Mouse (Mus musculus) limb, embryonic 13.5 days (tissue): Measurements from ENCODE around the gene Pcdh19. TPM values are rescaled to one million over a fixed set of nuclear protein-coding genes. Genes with fewer than 3 reads are reported as not detected.
"Not testable (repeated sequence)": the region's sequence is repeated elsewhere in the genome, so short reads cannot be mapped to it uniquely, and the experiment has no call there.

Source experiments
- ATAC-seq: fragments of 200-750 bp; cut with Nextera tagmentation; 2 replicates; pipeline ENCODE4 v1.8.0; 2017; ENCODE audit warnings: low read depth, moderate number of reproducible peaks, moderate TSS enrichment; ENCODE audit not compliant: low FRiP score
- H3K27ac ChIP-seq: fragments of 300-500 bp; sonication (generic); 2 replicates; pipeline ENCODE4 v1.5.1; 2015; ENCODE audit warnings: inconsistent platforms, mild to moderate bottlenecking, moderate library complexity
- H3K27me3 ChIP-seq: fragments of 300-500 bp; sonication (generic); 2 replicates; pipeline ENCODE4 v1.6.1; 2015; ENCODE audit warnings: mild to moderate bottlenecking, inconsistent platforms
- H3K36me3 ChIP-seq: fragments of 300-500 bp; sonication (generic); 2 replicates; pipeline ENCODE4 v1.6.1; 2015; ENCODE audit warnings: inconsistent platforms, mild to moderate bottlenecking, moderate library complexity
- H3K4me1 ChIP-seq: fragments of 300-500 bp; sonication (generic); 2 replicates; pipeline ENCODE4 v1.6.1; 2015; ENCODE audit warnings: inconsistent platforms
- H3K4me2 ChIP-seq: fragments of 300-500 bp; sonication (generic); replicated peaks from 2 replicates; pipeline ENCODE4 v1.6.1; 2015; ENCODE audit warnings: inconsistent platforms, mild to moderate bottlenecking, moderate library complexity
- H3K4me3 ChIP-seq: fragments of 300-500 bp; sonication (generic); 2 replicates; pipeline ENCODE4 v1.5.1; 2015; ENCODE audit warnings: moderate library complexity, mild to moderate bottlenecking, inconsistent platforms
- H3K9ac ChIP-seq: fragments of 300-500 bp; sonication (generic); 2 replicates; pipeline ENCODE4 v1.6.1; 2015; ENCODE audit warnings: mild to moderate bottlenecking, inconsistent platforms
- H3K9me3 ChIP-seq: fragments of 300-500 bp; sonication (generic); 2 replicates; pipeline ENCODE4 v1.6.1; 2016; ENCODE audit warnings: inconsistent platforms
- WGBS: fragments of 180-500 bp; shearing (Covaris S2); methylation state at CpG from one replicate; pipeline ENCODE4 v1.1.7; 2015; 5-methylcytosine and 5-hydroxymethylcytosine counted together
- polyA plus RNA-seq: library from polyadenylated mRNA; unstranded; fragments of >200 nt; fragmentation: Nextera tagmentation; extraction: Ambion mirVana; gene quantifications from 2 replicates; pipeline ENCODE4 v1.2.1, GENCODE M21; 2015

Gene Pcdh19
- polyA plus RNA-seq: 5.1 and 6.7 TPM in 2 replicates

DNA sequence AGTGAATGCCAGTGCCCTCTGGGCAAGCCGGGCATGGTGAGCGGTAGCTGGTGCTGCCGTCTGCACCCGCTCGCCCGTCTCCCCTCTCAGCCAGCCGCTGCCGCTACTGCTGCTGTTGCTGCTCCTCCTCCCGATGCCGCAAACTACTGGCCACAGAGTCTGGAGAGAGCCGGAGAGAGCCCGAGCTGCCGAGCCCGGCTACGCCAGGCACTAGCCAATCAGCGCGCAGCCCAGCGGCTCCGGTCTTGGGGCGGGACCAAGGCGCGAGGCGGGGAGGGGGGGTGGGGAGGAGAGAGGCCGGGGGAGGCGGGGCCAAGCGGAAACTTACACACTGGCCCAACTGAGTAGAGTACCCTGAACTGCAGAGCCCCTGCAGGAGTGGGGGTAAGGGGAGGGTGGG is at the start of gene Pcdh19:
Gene Pcdh19 (minus strand): TSS at position 148 of the 400 bp plus-strand sequence.
- peak within 1 kb of the TSS; percentile 79 for H3K4me2 ChIP-seq
- WGBS: 43% methylated on average over 21 of the region's 26 CpGs
- peak; percentile 92 for ATAC-seq

DNA sequence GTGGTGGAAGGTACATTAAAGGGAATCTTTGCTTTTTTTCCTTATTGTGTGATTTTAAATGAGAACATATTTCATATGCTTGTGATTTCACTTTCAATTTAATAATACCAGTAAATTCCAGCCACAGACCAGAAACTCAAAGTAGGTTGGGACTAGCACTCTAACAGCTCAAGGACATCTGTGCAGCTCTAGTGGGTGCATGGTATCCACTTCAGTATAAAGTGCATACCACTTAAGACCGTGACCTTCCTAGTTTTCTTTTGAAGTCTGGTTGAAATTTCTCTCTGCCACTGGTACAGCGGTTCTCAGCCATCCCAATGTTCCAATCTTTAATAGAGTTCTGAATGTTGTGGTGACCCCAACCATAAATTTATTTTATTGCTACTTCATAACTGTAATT is 47.1 kb upstream of the Pcdh19 start:
- 72% methylated on average over 2 of the region's 2 CpGs for WGBS
- Histone ChIP-seq H3K4me3 (no peak overlapping the region), H3K36me3 (no peaks in the 10 kb centered on the region), H3K4me1 (no peaks in the 10 kb centered on the region), H3K9ac (no peak overlapping the region), H3K27me3 (peaks cover 2% of the 10 kb centered on the region; the same call in 1 of the 2 replicates), H3K4me2 (no peak overlapping the region), H3K9me3 (no peaks in the 10 kb centered on the region), H3K27ac (no peak overlapping the region)
- ATAC-seq: no peak

More for the DNA sequence above, at the start of gene Pcdh19:
- H3K4me3 ChIP-seq: peak within 1 kb of the TSS; percentile 54
- no peaks in the 10 kb centered on the region for H3K9me3 ChIP-seq
- H3K36me3 ChIP-seq: no peaks in the 10 kb centered on the region
- H3K4me1 ChIP-seq: no peaks in the 10 kb centered on the region
- H3K27me3 ChIP-seq: peaks cover 71% of the 10 kb centered on the region
- H3K27ac ChIP-seq: peak within 1 kb of the TSS; percentile 52; the same call in 1 of the 2 replicates
- peak within 1 kb of the TSS; percentile 63 for H3K9ac ChIP-seq

DNA sequence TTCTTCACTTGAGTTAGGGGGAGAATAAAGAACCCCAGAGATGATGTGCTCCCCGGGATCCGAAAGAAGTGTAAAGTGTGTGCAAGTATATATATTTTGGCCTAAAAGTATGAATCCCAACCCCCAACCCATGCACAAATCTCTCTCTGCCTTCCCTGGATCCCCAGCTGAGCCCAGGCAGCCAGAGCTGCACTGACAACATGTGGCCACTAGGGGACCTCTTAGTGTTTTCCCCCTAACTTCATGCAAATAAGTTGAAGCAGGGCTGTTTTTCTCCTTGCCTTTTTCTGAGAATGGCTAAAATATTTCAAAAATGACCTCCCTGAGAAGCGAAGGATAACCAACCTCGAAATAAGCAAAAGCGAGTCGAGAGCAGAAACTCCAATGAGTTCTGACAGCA is 46.2 kb upstream of the Pcdh19 start:
- Histone ChIP-seq H3K9me3 (no peaks in the 10 kb centered on the region), H3K4me1 (no peaks in the 10 kb centered on the region), H3K27me3 (peaks cover 2% of the 10 kb centered on the region; the same call in 1 of the 2 replicates), H3K36me3 (no peaks in the 10 kb centered on the region), H3K4me2 (no peak overlapping the region), H3K9ac (no peak overlapping the region), H3K27ac (no peak overlapping the region), H3K4me3 (no peak overlapping the region)
- WGBS: 51% methylated on average over 6 of the region's 6 CpGs
- no peak for ATAC-seq

DNA sequence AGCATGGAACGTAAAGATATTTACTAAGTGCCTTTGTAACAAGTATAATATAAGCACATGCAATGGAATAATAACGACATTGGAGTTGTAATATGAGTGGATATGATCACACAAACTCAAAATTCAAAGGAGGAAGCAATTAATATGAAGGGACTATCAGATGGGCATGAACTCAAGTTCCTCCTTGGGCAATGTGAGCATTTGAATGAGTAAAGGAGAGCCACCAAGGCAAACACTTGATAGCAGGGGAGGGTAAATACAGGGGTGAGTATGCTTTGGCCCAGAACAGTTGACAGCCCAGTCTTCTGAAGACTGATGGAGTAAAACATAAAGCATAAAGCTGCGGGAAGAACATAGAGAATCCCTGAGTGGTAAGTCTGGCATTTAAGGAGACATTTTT is 32.7 kb upstream of the Pcdh19 start:
- no peaks in the 10 kb centered on the region for H3K27me3 ChIP-seq
- no peak for ATAC-seq
- H3K4me2 ChIP-seq: no peak overlapping the region
- 77% methylated on average over 3 of the region's 3 CpGs for whole genome bisulfite sequencing
- H3K36me3 ChIP-seq: no peaks in the 10 kb centered on the region
- H3K4me1 ChIP-seq: no peaks in the 10 kb centered on the region
- no peak overlapping the region for H3K9ac ChIP-seq
- no peak overlapping the region for H3K27ac ChIP-seq
- no peaks in the 10 kb centered on the region for H3K9me3 ChIP-seq
- H3K4me3 ChIP-seq: no peak overlapping the region

DNA sequence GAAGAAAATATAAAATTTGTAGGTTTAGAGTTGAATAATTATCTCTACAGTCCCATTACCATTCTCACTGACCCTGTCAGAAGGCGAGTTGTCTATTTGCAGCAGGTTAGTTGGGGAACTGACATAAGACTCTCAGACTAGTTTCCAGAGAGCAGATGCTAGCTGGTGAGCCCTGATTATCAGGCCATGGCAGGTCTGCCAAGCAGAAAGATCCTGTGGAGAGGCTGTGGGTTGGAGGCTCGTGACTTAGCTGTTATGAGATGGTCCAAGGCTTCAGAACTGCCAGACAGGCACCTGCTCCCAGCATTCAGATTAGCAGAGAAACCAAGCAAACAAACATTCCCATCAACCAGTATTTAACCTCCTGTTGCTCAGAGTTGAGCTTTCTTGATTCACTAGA is 21.8 kb upstream of the Pcdh19 start:
- Histone ChIP-seq H3K4me2 (no peak overlapping the region), H3K9me3 (no peaks in the 10 kb centered on the region), H3K9ac (no peak overlapping the region), H3K27me3 (peaks cover 3% of the 10 kb centered on the region; the same call in 1 of the 2 replicates), H3K27ac (no peak overlapping the region), H3K4me1 (no peaks in the 10 kb centered on the region), H3K36me3 (no peaks in the 10 kb centered on the region), H3K4me3 (no peak overlapping the region)
- 61% methylated on average over 2 of the region's 2 CpGs for WGBS
- no peak for ATAC-seq

DNA sequence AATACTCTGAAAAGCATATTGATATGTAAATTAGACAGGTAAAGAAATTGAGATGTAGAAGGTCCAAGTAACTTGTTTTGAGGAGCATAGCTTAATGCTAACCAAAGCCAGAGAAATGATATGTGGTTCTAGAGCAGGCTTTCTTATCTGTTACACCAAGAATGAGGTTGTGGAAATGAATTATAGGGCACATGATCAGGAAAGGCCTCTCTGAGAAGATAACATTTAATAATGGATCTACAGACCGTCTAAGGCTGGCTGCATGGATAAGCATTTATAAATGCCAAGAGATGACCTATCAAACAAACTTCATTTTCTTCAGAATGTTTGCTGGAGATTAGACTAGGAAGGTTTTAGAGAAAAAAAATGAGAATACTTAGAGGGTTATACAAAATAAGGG is 14.1 kb upstream of the Pcdh19 start:
- no peaks in the 10 kb centered on the region for H3K9me3 ChIP-seq
- no peak for ATAC-seq
- no peaks in the 10 kb centered on the region for H3K36me3 ChIP-seq
- no peaks in the 10 kb centered on the region for H3K4me1 ChIP-seq
- WGBS: 91% methylated on average over 1 of the region's 1 CpGs
- H3K4me2 ChIP-seq: no peak overlapping the region
- H3K27me3 ChIP-seq: peaks cover 5% of the 10 kb centered on the region; the same call in 1 of the 2 replicates
- no peak overlapping the region for H3K4me3 ChIP-seq
- H3K27ac ChIP-seq: no peak overlapping the region
- no peak overlapping the region for H3K9ac ChIP-seq

DNA sequence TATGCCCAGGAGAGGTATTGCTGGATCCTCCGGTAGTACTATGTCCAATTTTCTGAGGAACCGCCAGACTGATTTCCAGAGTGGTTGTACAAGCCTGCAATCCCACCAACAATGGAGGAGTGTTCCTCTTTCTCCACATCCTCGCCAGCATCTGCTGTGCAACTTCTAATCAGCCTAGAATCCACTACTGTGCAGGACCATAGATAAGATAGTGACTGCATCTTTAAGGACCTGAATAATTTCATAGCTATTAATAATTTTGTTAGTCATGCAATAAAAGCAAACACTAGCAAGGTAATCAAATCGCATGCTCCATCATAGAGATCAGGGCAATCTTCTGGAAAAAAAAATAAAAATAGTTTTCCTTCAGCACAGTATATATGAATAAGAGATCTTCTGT is 9.1 kb upstream of the Pcdh19 start:
- H3K9me3 ChIP-seq, H3K4me2 ChIP-seq, H3K9ac ChIP-seq, H3K27me3 ChIP-seq, H3K4me3 ChIP-seq, H3K27ac ChIP-seq, H3K4me1 ChIP-seq, ATAC-seq, H3K36me3 ChIP-seq: not testable (repeated sequence)
- WGBS: 91% methylated on average over 2 of the region's 4 CpGs

DNA sequence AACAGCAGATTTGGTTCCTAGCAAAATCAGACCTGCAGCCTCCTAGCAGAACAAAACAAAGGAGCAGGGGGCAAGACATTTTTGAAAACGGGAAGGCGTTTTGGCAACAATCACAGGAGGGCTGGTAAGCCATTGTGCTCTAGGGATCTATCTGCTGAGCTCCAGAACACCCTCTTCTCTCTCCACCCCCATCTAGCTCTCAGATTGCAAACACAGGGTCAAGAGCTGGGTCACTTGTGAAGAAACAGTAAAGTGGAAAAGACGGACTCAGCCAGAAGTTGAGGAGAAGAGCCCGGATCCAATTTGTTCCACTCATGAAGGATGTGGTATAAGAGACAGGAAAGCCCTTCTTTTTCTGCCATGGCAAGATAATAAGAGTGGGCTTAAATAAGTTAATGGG is 7.7 kb upstream of the Pcdh19 start:
- H3K36me3 ChIP-seq: no peaks in the 10 kb centered on the region
- H3K4me1 ChIP-seq: no peaks in the 10 kb centered on the region
- H3K27ac ChIP-seq: no peak overlapping the region
- no peak; the same call in 1 of the 2 replicates for ATAC-seq
- no peak overlapping the region for H3K9ac ChIP-seq
- no peaks in the 10 kb centered on the region for H3K9me3 ChIP-seq
- 34% methylated on average over 4 of the region's 4 CpGs for WGBS
- H3K4me3 ChIP-seq: no peak overlapping the region
- H3K27me3 ChIP-seq: peaks cover 11% of the 10 kb centered on the region; the same call in 1 of the 2 replicates
- H3K4me2 ChIP-seq: no peak overlapping the region

DNA sequence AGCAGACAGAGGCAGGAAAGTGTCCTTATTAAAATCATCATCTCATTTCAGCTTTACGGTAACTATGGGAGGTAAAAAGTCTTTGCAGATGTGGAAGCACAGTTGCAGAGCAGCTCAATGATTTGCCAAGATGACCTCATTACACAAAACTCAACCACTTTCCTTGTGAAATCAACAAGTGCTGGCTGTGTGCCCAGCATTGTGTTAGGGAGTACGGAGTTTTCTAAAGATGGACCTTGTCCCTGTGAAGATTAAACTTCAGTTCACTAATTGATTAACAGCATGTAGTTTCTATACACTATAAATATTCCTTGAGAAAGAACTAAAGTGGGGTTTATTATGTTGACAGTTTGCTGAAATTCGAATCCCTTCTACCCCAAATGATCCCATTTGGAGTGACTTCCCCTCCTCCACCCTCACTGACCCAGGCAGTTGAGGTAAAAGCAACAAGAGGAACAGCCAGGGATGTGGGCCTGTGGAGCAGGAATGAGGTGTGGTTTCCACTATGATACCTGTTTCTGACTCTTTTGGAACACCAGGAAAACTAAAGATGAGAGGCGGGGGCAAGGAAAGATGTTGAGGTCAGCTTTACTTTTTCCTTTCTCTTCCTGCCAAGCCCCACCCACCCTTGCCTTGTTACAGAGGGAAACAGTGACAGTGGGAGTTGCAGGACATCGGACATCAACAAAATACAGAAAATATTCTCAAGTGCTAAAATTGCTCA is 4.4 kb upstream of the Pcdh19 start:
- no peak overlapping the region for H3K4me3 ChIP-seq
- WGBS: 62% methylated on average over 5 of the region's 5 CpGs
- no peak for ATAC-seq
- peaks cover 39% of the 10 kb centered on the region; the same call in 1 of the 2 replicates for H3K27me3 ChIP-seq
- H3K9ac ChIP-seq: no peak overlapping the region
- H3K9me3 ChIP-seq: no peaks in the 10 kb centered on the region
- H3K4me1 ChIP-seq: no peaks in the 10 kb centered on the region
- no peak overlapping the region for H3K4me2 ChIP-seq
- H3K27ac ChIP-seq: no peak overlapping the region
- H3K36me3 ChIP-seq: no peaks in the 10 kb centered on the region

DNA sequence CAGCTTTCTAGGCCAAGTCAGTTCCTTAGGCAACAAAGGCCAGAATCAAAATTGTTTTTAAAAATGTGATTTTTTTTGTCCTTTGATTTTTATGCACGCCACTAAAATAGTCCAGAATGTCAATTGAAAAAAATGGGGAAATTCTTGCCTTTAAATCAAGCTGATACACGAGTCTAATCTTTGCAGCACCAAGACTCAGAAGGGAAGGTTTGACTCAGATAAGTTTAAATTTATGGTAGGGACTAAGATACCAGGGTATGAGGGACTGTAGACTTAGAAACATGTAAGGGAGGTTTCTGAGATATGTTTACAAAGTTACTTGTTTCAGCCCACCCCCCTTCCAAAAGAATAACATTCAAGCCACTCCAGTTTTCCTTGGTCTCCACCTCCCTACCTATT is 3.6 kb upstream of the Pcdh19 start:
- Histone ChIP-seq H3K27me3 (peaks cover 47% of the 10 kb centered on the region; the same call in 1 of the 2 replicates), H3K27ac (no peak overlapping the region), H3K4me1 (no peaks in the 10 kb centered on the region), H3K9ac (no peak overlapping the region), H3K4me3 (no peak overlapping the region), H3K4me2 (no peak overlapping the region), H3K9me3 (no peaks in the 10 kb centered on the region), H3K36me3 (no peaks in the 10 kb centered on the region)
- 41% methylated on average over 2 of the region's 2 CpGs for WGBS
- no peak for ATAC-seq

DNA sequence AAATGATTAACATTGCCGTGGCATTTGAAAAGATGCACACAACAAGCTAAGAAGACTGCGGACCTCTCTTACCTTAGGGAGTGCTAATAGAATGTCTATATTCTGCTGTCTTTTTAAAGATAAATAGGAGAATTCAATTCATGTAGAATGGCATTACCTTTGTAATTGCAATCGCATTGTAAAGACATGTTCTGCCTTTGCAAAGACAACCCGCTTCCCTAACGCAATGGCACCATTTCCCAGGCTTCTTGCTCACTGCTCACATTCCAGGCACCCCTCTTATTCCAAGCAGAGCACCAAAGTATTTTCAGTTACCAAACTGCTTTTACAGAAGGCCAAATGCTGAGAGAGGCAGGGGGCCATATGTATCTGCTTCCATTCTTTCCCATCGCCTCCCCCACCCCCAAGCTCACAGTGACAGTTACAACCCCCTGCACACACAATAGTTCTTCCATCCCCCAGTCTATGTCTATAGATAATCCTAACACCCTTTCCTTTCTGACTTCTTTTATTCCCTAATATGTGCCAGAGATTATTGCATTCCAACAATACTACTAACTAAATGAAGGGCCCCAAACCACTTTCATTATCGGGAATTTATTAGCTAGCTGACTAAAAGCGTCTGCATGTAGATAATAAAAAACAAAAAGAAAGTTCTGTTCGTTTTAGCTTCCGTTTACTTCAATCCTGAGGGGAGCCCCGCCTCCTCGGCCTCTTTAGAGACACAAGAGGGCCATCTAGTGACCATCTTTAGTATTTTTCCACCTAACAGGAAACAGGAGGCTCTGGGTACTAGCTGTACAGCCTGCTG is 3.0 kb upstream of the Pcdh19 start:
- peaks cover 53% of the 10 kb centered on the region for H3K27me3 ChIP-seq
- H3K4me1 ChIP-seq: no peaks in the 10 kb centered on the region
- peak overlapping the region; percentile 54 for H3K4me3 ChIP-seq
- H3K4me2 ChIP-seq: peak overlapping the region; percentile 79
- WGBS: 13% methylated on average over 12 of the region's 12 CpGs
- H3K27ac ChIP-seq: no peak overlapping the region
- no peak overlapping the region for H3K9ac ChIP-seq
- no peaks in the 10 kb centered on the region for H3K36me3 ChIP-seq
- no peaks in the 10 kb centered on the region for H3K9me3 ChIP-seq
- no peak for ATAC-seq

DNA sequence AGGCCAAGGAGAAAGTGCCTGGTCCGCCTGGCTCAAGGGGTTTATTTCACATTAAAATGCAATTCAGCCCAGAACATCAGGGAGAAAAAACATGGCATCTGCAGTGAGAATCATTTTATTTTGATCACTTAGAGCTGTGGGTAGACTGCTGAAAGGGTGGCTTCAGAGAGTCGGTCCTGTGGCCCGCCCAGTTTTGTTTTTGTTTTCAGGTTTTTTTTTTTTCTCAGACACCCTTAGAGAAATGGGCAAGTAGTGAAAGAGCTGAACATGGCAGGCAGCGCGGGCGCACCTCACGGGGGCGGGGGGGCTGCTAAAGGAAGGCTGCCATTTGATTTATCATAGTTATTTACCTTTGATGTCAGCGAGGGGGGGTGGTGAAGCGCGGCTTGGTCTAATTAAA is 2.0 kb upstream of the Pcdh19 start:
- H3K27me3 ChIP-seq: peaks cover 62% of the 10 kb centered on the region
- H3K9ac ChIP-seq: no peak overlapping the region
- no peaks in the 10 kb centered on the region for H3K9me3 ChIP-seq
- H3K4me3 ChIP-seq: peak overlapping the region; percentile 54
- no peak overlapping the region for H3K27ac ChIP-seq
- H3K4me2 ChIP-seq: peak overlapping the region; percentile 79
- H3K36me3 ChIP-seq: no peaks in the 10 kb centered on the region
- ATAC-seq: no peak
- 16% methylated on average over 11 of the region's 11 CpGs for WGBS
- H3K4me1 ChIP-seq: no peaks in the 10 kb centered on the region
